Mouse (Mus musculus) ES-E14 (cell line): ENCODE data around the gene Msi1.

Experiments used
- HCFC1 ChIP-seq: IDR thresholded peaks from 2 replicates; pipeline ENCODE4 v1.6.1; 2012; ENCODE audit warnings: low read length, inconsistent platforms, borderline replicate concordance; ENCODE audit not compliant: insufficient read depth
- MAFK ChIP-seq: IDR thresholded peaks from 2 replicates; pipeline ENCODE4 v1.6.1; 2014; ENCODE audit warnings: mild to moderate bottlenecking, low read depth, low read length, inconsistent platforms; ENCODE audit not compliant: insufficient read depth
- ZC3H11A ChIP-seq: IDR thresholded peaks from 2 replicates; pipeline ENCODE4 v1.6.1; 2012; ENCODE audit warnings: low read depth, mild to moderate bottlenecking, inconsistent platforms, low read length, borderline replicate concordance
- ZNF384 ChIP-seq: IDR thresholded peaks from 2 replicates; pipeline ENCODE4 v1.6.1; 2012; ENCODE audit warnings: low read depth, low read length, inconsistent platforms

DNA sequence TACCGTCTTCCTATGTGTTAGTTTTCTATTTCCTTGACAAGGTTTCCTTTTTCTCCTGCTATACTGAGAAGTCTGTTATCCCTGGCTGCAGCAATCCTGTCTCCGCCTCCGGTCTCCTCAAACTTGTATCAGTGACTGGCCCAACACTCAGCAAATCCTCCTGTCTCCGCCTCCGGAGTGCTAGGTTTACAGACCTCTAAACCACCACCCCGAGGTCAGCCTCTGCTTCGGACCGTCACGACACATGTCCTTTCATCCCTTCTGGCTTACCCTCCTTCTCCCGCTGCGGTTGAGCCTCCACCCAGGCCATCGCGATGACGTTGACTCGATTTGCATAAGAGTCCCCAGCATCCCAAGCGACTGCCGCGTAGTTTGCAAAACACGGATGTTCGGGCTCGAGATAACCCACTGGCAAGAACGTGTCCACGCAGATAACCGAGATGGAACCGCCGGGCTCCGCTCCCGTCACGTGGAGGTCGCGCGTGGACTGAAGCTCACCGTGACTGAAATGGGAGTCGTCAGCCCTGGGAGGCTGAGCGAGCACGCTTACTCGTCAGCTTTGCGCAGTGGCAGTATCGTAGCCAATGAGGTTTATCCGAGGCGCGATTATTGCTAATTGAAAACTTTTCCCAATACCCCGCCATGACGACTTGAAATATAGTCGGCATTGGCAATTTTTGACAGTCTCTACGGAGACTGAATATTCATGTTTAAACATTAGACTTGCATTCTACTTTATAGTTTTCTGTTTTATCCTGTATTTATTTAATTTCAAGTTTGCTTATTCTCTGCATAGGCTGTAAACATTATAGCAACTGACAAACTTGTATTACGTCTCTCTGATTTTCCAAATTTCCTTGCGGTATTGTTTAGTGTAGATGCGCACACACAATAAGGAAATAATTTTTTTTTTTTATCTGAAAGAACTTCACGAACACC lies 60.6 kb downstream of the Msi1 start:
- TF ChIP-seq ZC3H11A = no peak
- peak; percentile 76 for TF ChIP-seq HCFC1
- TF ChIP-seq MAFK = 0 out of 2 replicates have a peak, but pooled peaks have one; percentile 10
- TF ChIP-seq ZNF384 = no peak
